Mouse (Mus musculus) bone marrow macrophage, adult 2 months (primary cell): ENCODE measurements around the gene 2010109A12Rik.

ENCODE experiments used
- CTCF ChIP-seq: IDR thresholded peaks from 2 replicates; pipeline ENCODE4 v1.5.1; 2012; ENCODE audit warnings: low read depth, mild to moderate bottlenecking, low read length, moderate library complexity
- POLR2A ChIP-seq: IDR thresholded peaks from 2 replicates; pipeline ENCODE4 v1.6.1; 2012; ENCODE audit warnings: mild to moderate bottlenecking, low read depth, low read length, borderline replicate concordance

- TF ChIP-seq CTCF = no peak
- no peak for TF ChIP-seq POLR2A
Observed at GRCm38 (mm10) chr5:93172536-93172935, 33.8 kb upstream of the 2010109A12Rik start.
